Mouse (Mus musculus): ENCODE results near the gene Swap70. TPM values are rescaled to one million over a fixed set of nuclear protein-coding genes. Genes with fewer than 3 reads are reported as not detected.
A peak's percentile ranks its signal among the peaks of the same experiment; 100 is the strongest.

The Swap70 gene
- total and polyA plus RNA-seq, 3 experiments, result 56.0 to 233 (median 78.3) TPM

GRCm38 (mm10) chr7:110193186-110193585 is 28.3 kb upstream of the Swap70 start:
- DNase-seq (ENCODE audit: low spot score) (no peak), ATAC-seq (ENCODE audit: extremely low read depth, insufficient number of reproducible peaks, low FRiP score, poor library complexity, severe bottlenecking) (no peak)
- no peaks in the 10 kb centered on the region for H3K9me3 ChIP-seq (replicated peaks)
- peaks cover 3% of the 10 kb centered on the region for H3K4me1 ChIP-seq (ENCODE audit: insufficient read depth, low read depth, low read length)
- H3K4me3 ChIP-seq (ENCODE audit: low read depth, low read length), result no peak overlapping the region
- no peak for TF ChIP-seq CTCF (IDR thresholded peaks at IDR 0.05; ENCODE audit: low read depth, low read length)
- no peak for TF ChIP-seq POLR2AphosphoS5 (IDR thresholded peaks at IDR 0.05; ENCODE audit: insufficient replicate concordance, low read depth, low read length)
- no peak for TF ChIP-seq GATA1 (IDR thresholded peaks at IDR 0.05; ENCODE audit: borderline replicate concordance, low read length)
- TF ChIP-seq GATA2 (IDR thresholded peaks at IDR 0.05; ENCODE audit: borderline replicate concordance, low read depth, low read length), result no peak
- TF ChIP-seq TAL1 (conservative IDR thresholded peaks at IDR 0.05; ENCODE audit: low read depth, low read length), result no peak
- H3K36me3 ChIP-seq (replicated peaks), result no peaks in the 10 kb centered on the region
- peaks cover 12% of the 10 kb centered on the region for H3K27me3 ChIP-seq (ENCODE audit: insufficient read depth, low read length)

DNA sequence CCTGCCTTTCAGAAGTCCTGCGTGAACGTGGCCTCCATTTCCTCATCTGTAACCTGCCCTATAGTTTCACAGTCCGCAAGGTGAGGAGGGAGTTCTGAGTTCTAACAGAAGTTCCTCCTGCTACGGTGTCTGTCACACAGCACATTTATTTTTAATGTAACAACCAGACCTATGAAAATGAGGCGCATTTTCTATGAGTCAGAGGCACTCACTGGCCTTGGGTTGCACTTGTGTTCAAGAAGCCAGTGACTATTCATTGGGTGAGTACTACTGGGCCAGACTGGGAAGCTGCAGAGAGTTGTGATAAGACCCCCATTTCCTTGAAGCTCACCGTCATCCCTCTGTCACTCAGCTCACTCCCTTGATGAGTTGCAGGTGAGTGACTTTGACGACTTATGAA is 24.3 kb upstream of the Swap70 start:
- DNase-seq (ENCODE audit: low spot score) (no peak), ATAC-seq (ENCODE audit: extremely low read depth, insufficient number of reproducible peaks, low FRiP score, poor library complexity, severe bottlenecking) (no peak)
- H3K4me3 ChIP-seq (ENCODE audit: low read depth, low read length), result no peak overlapping the region
- H3K27me3 ChIP-seq (ENCODE audit: insufficient read depth, low read length), result peaks cover 13% of the 10 kb centered on the region
- H3K4me1 ChIP-seq (ENCODE audit: insufficient read depth, low read depth, low read length), result peaks cover 3% of the 10 kb centered on the region
- TF ChIP-seq TAL1 (conservative IDR thresholded peaks at IDR 0.05; ENCODE audit: low read depth, low read length) (no peak), GATA1 (IDR thresholded peaks at IDR 0.05; ENCODE audit: borderline replicate concordance, low read length) (no peak), POLR2AphosphoS5 (IDR thresholded peaks at IDR 0.05; ENCODE audit: insufficient replicate concordance, low read depth, low read length) (no peak), GATA2 (IDR thresholded peaks at IDR 0.05; ENCODE audit: borderline replicate concordance, low read depth, low read length) (no peak), CTCF (IDR thresholded peaks at IDR 0.05; ENCODE audit: low read depth, low read length) (no peak)
- no peaks in the 10 kb centered on the region for H3K9me3 ChIP-seq (replicated peaks)
- no peaks in the 10 kb centered on the region for H3K36me3 ChIP-seq (replicated peaks)

- Histone ChIP-seq H3K4me1 (ENCODE audit: insufficient read depth, low read depth, low read length) (peaks cover 5% of the 10 kb centered on the region), H3K27me3 (ENCODE audit: insufficient read depth, low read length) (peaks cover 7% of the 10 kb centered on the region), H3K4me3 (ENCODE audit: low read depth, low read length) (no peak overlapping the region), H3K9me3 (replicated peaks) (peaks cover 9% of the 10 kb centered on the region), H3K36me3 (replicated peaks) (no peaks in the 10 kb centered on the region)
- DNase-seq (ENCODE audit: low spot score), result no peak
- ATAC-seq (ENCODE audit: extremely low read depth, insufficient number of reproducible peaks, low FRiP score, poor library complexity, severe bottlenecking), result no peak
- TF ChIP-seq POLR2AphosphoS5 (IDR thresholded peaks at IDR 0.05; ENCODE audit: insufficient replicate concordance, low read depth, low read length) (no peak), GATA2 (IDR thresholded peaks at IDR 0.05; ENCODE audit: borderline replicate concordance, low read depth, low read length) (no peak), GATA1 (IDR thresholded peaks at IDR 0.05; ENCODE audit: borderline replicate concordance, low read length) (no peak), CTCF (IDR thresholded peaks at IDR 0.05; ENCODE audit: low read depth, low read length) (no peak)
These were observed 19.6 kb upstream of the Swap70 start for GRCm38 (mm10) chr7:110201933-110202332.

- no peak overlapping the region for H3K4me3 ChIP-seq (ENCODE audit: low read depth, low read length)
- peaks cover 3% of the 10 kb centered on the region; the same call in 1 of the 2 replicates for H3K27me3 ChIP-seq (ENCODE audit: insufficient read depth, low read length)
- ATAC-seq (ENCODE audit: extremely low read depth, insufficient number of reproducible peaks, low FRiP score, poor library complexity, severe bottlenecking) (no peak), DNase-seq (ENCODE audit: low spot score) (no peak)
- H3K4me1 ChIP-seq (ENCODE audit: insufficient read depth, low read depth, low read length), result peaks cover 6% of the 10 kb centered on the region
- H3K9me3 ChIP-seq (replicated peaks), result peaks cover 23% of the 10 kb centered on the region
- TF ChIP-seq TAL1 (conservative IDR thresholded peaks at IDR 0.05; ENCODE audit: low read depth, low read length), result no peak
- TF ChIP-seq POLR2AphosphoS5 (IDR thresholded peaks at IDR 0.05; ENCODE audit: insufficient replicate concordance, low read depth, low read length), result no peak
- TF ChIP-seq CTCF (IDR thresholded peaks at IDR 0.05; ENCODE audit: low read depth, low read length), result no peak
- TF ChIP-seq GATA2 (IDR thresholded peaks at IDR 0.05; ENCODE audit: borderline replicate concordance, low read depth, low read length), result no peak
- TF ChIP-seq GATA1 (IDR thresholded peaks at IDR 0.05; ENCODE audit: borderline replicate concordance, low read length), result no peak
- no peaks in the 10 kb centered on the region for H3K36me3 ChIP-seq (replicated peaks)
These were observed 17.3 kb upstream of the Swap70 start for GRCm38 (mm10) chr7:110204208-110204607.

GRCm38 (mm10) chr7:110208341-110208740 is 13.2 kb upstream of the Swap70 start:
- Histone ChIP-seq H3K27me3 (ENCODE audit: insufficient read depth, low read length) (no peaks in the 10 kb centered on the region), H3K9me3 (replicated peaks) (peaks cover 23% of the 10 kb centered on the region), H3K4me3 (ENCODE audit: low read depth, low read length) (no peak overlapping the region), H3K36me3 (replicated peaks) (no peaks in the 10 kb centered on the region), H3K4me1 (ENCODE audit: insufficient read depth, low read depth, low read length) (peaks cover 32% of the 10 kb centered on the region)
- DNase-seq (ENCODE audit: low spot score) (no peak), ATAC-seq (ENCODE audit: extremely low read depth, insufficient number of reproducible peaks, low FRiP score, poor library complexity, severe bottlenecking) (no peak)
- TF ChIP-seq TAL1 (conservative IDR thresholded peaks at IDR 0.05; ENCODE audit: low read depth, low read length) (no peak), GATA2 (IDR thresholded peaks at IDR 0.05; ENCODE audit: borderline replicate concordance, low read depth, low read length) (no peak), GATA1 (IDR thresholded peaks at IDR 0.05; ENCODE audit: borderline replicate concordance, low read length) (no peak), CTCF (IDR thresholded peaks at IDR 0.05; ENCODE audit: low read depth, low read length) (no peak), POLR2AphosphoS5 (IDR thresholded peaks at IDR 0.05; ENCODE audit: insufficient replicate concordance, low read depth, low read length) (no peak)

GRCm38 (mm10) chr7:110209422-110209821 is 12.1 kb upstream of the Swap70 start:
- H3K9me3 ChIP-seq (replicated peaks), result peaks cover 23% of the 10 kb centered on the region
- peaks cover 28% of the 10 kb centered on the region for H3K4me1 ChIP-seq (ENCODE audit: insufficient read depth, low read depth, low read length)
- no peak overlapping the region for H3K4me3 ChIP-seq (ENCODE audit: low read depth, low read length)
- peak; percentile 33 for DNase-seq (ENCODE audit: low spot score)
- ATAC-seq (ENCODE audit: extremely low read depth, insufficient number of reproducible peaks, low FRiP score, poor library complexity, severe bottlenecking), result peak; percentile 85
- no peaks in the 10 kb centered on the region for H3K27me3 ChIP-seq (ENCODE audit: insufficient read depth, low read length)
- 0 out of 2 replicates have a peak, but pooled peaks have one; percentile 50 for TF ChIP-seq GATA2 (IDR thresholded peaks at IDR 0.05; ENCODE audit: borderline replicate concordance, low read depth, low read length)
- peak; percentile 84 for TF ChIP-seq TAL1 (conservative IDR thresholded peaks at IDR 0.05; ENCODE audit: low read depth, low read length)
- TF ChIP-seq POLR2AphosphoS5 (IDR thresholded peaks at IDR 0.05; ENCODE audit: insufficient replicate concordance, low read depth, low read length), result no peak
- H3K36me3 ChIP-seq (replicated peaks), result no peaks in the 10 kb centered on the region

Data from G1E (cell line).